Mouse (Mus musculus) hematopoietic stem cell, adult 5-6 weeks (primary cell): ENCODE measurements around the gene Mgrn1. TPM values are rescaled to one million over a fixed set of nuclear protein-coding genes. Genes with fewer than 3 reads are reported as not detected.

Source experiments
- ATAC-seq, 2 experiments: fragments of 125-278 bp in 1 of 2; replicated peaks in 1 of 2; 2 replicates each; pipeline ENCODE4 v1.8.0; 2016 to 2017; ENCODE audit warnings: inconsistent platforms in 2 of 2, mild to moderate bottlenecking in 2 of 2, moderate number of reproducible peaks in 2 of 2, low read depth in 1 of 2, moderate TSS enrichment in 1 of 2; ENCODE audit not compliant: low FRiP score in 2 of 2, poor library complexity in 2 of 2, severe bottlenecking in 2 of 2, insufficient read depth in 1 of 2, low TSS enrichment in 1 of 2
- total RNA-seq: library from RNA; stranded (forward); fragments of 172-1452, 232-1000 nt; gene quantifications from 2 replicates; pipeline ENCODE4 v1.2.3, GENCODE M21; 2017

The Mgrn1 gene
- total RNA-seq, 1 experiment from 2014 or later: 16.5 TPM

GRCm38 (mm10) chr16:4898881-4899280 lies 12.8 kb downstream of the Mgrn1 start:
- no peak for ATAC-seq

- no peak for ATAC-seq
These were observed 13.7 kb downstream of the Mgrn1 start for GRCm38 (mm10) chr16:4899711-4900110.

GRCm38 (mm10) chr16:4901167-4901566 lies 15.1 kb downstream of the Mgrn1 start:
- ATAC-seq: no peak

GRCm38 (mm10) chr16:4902390-4902789 lies 16.3 kb downstream of the Mgrn1 start:
- ATAC-seq: no peak

- ATAC-seq: no peak
These were observed 17.5 kb downstream of the Mgrn1 start for GRCm38 (mm10) chr16:4903491-4904102.

GRCm38 (mm10) chr16:4904878-4905277 lies 18.8 kb downstream of the Mgrn1 start:
- ATAC-seq: no peak

GRCm38 (mm10) chr16:4905591-4905990 lies 19.5 kb downstream of the Mgrn1 start:
- ATAC-seq: no peak

- no peak for ATAC-seq
These were observed 20.5 kb downstream of the Mgrn1 start for GRCm38 (mm10) chr16:4906559-4906958.

- ATAC-seq: no peak
These were observed 21.3 kb downstream of the Mgrn1 start for GRCm38 (mm10) chr16:4907386-4907785.

GRCm38 (mm10) chr16:4907972-4908371 lies 21.9 kb downstream of the Mgrn1 start:
- peak; percentile 65 to 75; a peak in 3 of 4 replicates for ATAC-seq

GRCm38 (mm10) chr16:4909745-4910144 lies 23.7 kb downstream of the Mgrn1 start:
- no peak for ATAC-seq

- no peak for ATAC-seq
These were observed 24.7 kb downstream of the Mgrn1 start for GRCm38 (mm10) chr16:4910758-4911157.

- ATAC-seq: no peak
These were observed 26.1 kb downstream of the Mgrn1 start for GRCm38 (mm10) chr16:4912074-4912648.

GRCm38 (mm10) chr16:4912907-4913782 lies 27.1 kb downstream of the Mgrn1 start:
- peak; percentile 54 to 66 for ATAC-seq

- ATAC-seq: peak; percentile 61 to 65
These were observed 28.0 kb downstream of the Mgrn1 start for GRCm38 (mm10) chr16:4913783-4914735.

- no peak for ATAC-seq
These were observed 29.9 kb downstream of the Mgrn1 start for GRCm38 (mm10) chr16:4915931-4916330.

GRCm38 (mm10) chr16:4916608-4917007 lies 30.6 kb downstream of the Mgrn1 start:
- ATAC-seq: no peak
